Mouse (Mus musculus) kidney, postnatal 25 days (tissue): ENCODE data around the gene Ascc1.

Experiments used
- DNase-seq, 2 experiments: peaks; one replicate each; pipeline ENCODE4 v3.0.0; 2021; ENCODE audit warnings: mixed read lengths in 2 of 2

Ascc1 gene

GRCm38 (mm10) chr10:60080982-60081825 lies 78.6 kb downstream of the Ascc1 start:
- DNase-seq: peak; percentile 66 to 80

- peak; percentile 13 to 57 for DNase-seq
Observed at GRCm38 (mm10) chr10:60081905-60082304, 79.3 kb downstream of the Ascc1 start.

- peak in 1 of 2 experiments; percentile 9 for DNase-seq
Observed at GRCm38 (mm10) chr10:60084065-60084464, 81.5 kb downstream of the Ascc1 start.

- DNase-seq: no peak
Observed at GRCm38 (mm10) chr10:60092311-60092710, 89.7 kb downstream of the Ascc1 start.

GRCm38 (mm10) chr10:60093751-60094150 lies 91.1 kb downstream of the Ascc1 start:
- DNase-seq: no peak

GRCm38 (mm10) chr10:60095558-60095957 lies 93.0 kb downstream of the Ascc1 start:
- DNase-seq: no peak

GRCm38 (mm10) chr10:60096302-60096701 lies 93.7 kb downstream of the Ascc1 start:
- DNase-seq: no peak

- DNase-seq: no peak
Observed at GRCm38 (mm10) chr10:60097146-60097545, 94.5 kb downstream of the Ascc1 start.

- no peak for DNase-seq
Observed at GRCm38 (mm10) chr10:60097774-60098173, 95.2 kb downstream of the Ascc1 start.

- DNase-seq: no peak
Observed at GRCm38 (mm10) chr10:60105391-60106145, 103.0 kb downstream of the Ascc1 start.

GRCm38 (mm10) chr10:60106146-60106530 lies 103.5 kb downstream of the Ascc1 start, which contains the start of gene Spock2:
TSS of gene Spock2 (plus strand) at chr10:60106219.
- DNase-seq: no peak

- DNase-seq: peak; percentile 14 to 59
Observed at GRCm38 (mm10) chr10:60106531-60107186, 104.1 kb downstream of the Ascc1 start.

- DNase-seq: no peak
Observed at GRCm38 (mm10) chr10:60107448-60107847, 104.8 kb downstream of the Ascc1 start.

GRCm38 (mm10) chr10:60108321-60109111 lies 105.9 kb downstream of the Ascc1 start:
- DNase-seq: no peak

- DNase-seq: no peak
Observed at GRCm38 (mm10) chr10:60109336-60109735, 106.7 kb downstream of the Ascc1 start.

- no peak for DNase-seq
Observed at GRCm38 (mm10) chr10:60109989-60110388, 107.4 kb downstream of the Ascc1 start.

GRCm38 (mm10) chr10:60110908-60111475 lies 108.4 kb downstream of the Ascc1 start:
- DNase-seq: no peak

GRCm38 (mm10) chr10:60113965-60114690 lies 111.5 kb downstream of the Ascc1 start:
- no peak for DNase-seq

- DNase-seq: no peak
Observed at GRCm38 (mm10) chr10:60115345-60116185, 113.0 kb downstream of the Ascc1 start.

GRCm38 (mm10) chr10:60116997-60117396 lies 114.4 kb downstream of the Ascc1 start:
- DNase-seq: no peak
